Mouse (Mus musculus): ENCODE measurements around the gene Hist1h4b.

GRCm38 (mm10) chr13:23749563-23750121, 7.2 kb upstream of the Hist1h4b start:
- TF ChIP-seq GATA1 (IDR thresholded peaks at IDR 0.05; ENCODE audit: low read length) (no peak), TAL1 (IDR thresholded peaks at IDR 0.05; ENCODE audit: low read length) (no peak)

Measured in erythroblast, embryonic 14.5 days (primary cell).